12 mouse cellular contexts compared by ENCODE assay signal in genomic region chr12:108395285-108395660, GRCm38 (mm10). TPM values are rescaled to one million over a fixed set of nuclear protein-coding genes. Genes with fewer than 3 reads are reported as not detected.
DNase-seq lines count a peak whose midpoint lies in the region; ATAC-seq lines count a peak whose summit lies in the region.
"Had no signal": no experiment of that assay in that cellular context is flagged by ENCODE, and none has a peak within 500 bp of the region (broad histone marks: within the 10 kb centered on the region; RNA-seq: fewer than 3 reads in every experiment).

No protein-coding gene starts in this region.

- no peaks in the 10 kb centered on the region for H3K36me3 ChIP-seq in forebrain, embryonic 12.5 days (replicated peaks)
- H3K36me3 ChIP-seq in hindbrain, embryonic 15.5 days = no peaks in the 10 kb centered on the region
- no peaks in the 10 kb centered on the region for H3K36me3 ChIP-seq in neural tube, embryonic 13.5 days

- no peak overlapping the region for H3K4me3 ChIP-seq in forebrain, embryonic 12.5 days (replicated peaks)
- H3K4me3 ChIP-seq in hindbrain, embryonic 15.5 days = no peak overlapping the region
- H3K4me3 ChIP-seq in neural tube, embryonic 13.5 days = no peak overlapping the region

- peak; percentile 25 for DNase-seq in lung, postnatal 36 days
- no peak for DNase-seq in lung, postnatal 14 days
- DNase-seq in urinary bladder, adult 2 months (ENCODE audit: low spot score) = no peak
- DNase-seq in frontal cortex, postnatal 14 days (ENCODE audit: low spot score in 2 of 2) = no peak
- no peak for DNase-seq in testis, postnatal 14 days (ENCODE audit: low spot score)
- DNase-seq: heart, adult 18-20 months; heart, postnatal 4 days; lung, adult 18-20 months; thymus, postnatal 36 days had no signal

- no peak overlapping the region for H3K9ac ChIP-seq in forebrain, embryonic 12.5 days
- H3K9ac ChIP-seq in hindbrain, embryonic 15.5 days = no peak overlapping the region
- no peak overlapping the region for H3K9ac ChIP-seq in neural tube, embryonic 13.5 days

- H3K9me3 ChIP-seq in forebrain, embryonic 12.5 days = no peaks in the 10 kb centered on the region
- no peaks in the 10 kb centered on the region for H3K9me3 ChIP-seq in hindbrain, embryonic 15.5 days
- no peaks in the 10 kb centered on the region for H3K9me3 ChIP-seq in neural tube, embryonic 13.5 days

- H3K4me1 ChIP-seq in forebrain, embryonic 12.5 days = peaks cover 46% of the 10 kb centered on the region
- H3K4me1 ChIP-seq in hindbrain, embryonic 15.5 days (replicated peaks) = peaks cover 41% of the 10 kb centered on the region
- peaks cover 40% of the 10 kb centered on the region for H3K4me1 ChIP-seq in neural tube, embryonic 13.5 days (replicated peaks)

- WGBS in forebrain, embryonic 12.5 days = 66% methylated on average over 6 of the region's 6 CpGs
- WGBS in hindbrain, embryonic 15.5 days = 78% methylated on average over 6 of the region's 6 CpGs
- WGBS in neural tube, embryonic 13.5 days = 71% methylated on average over 6 of the region's 6 CpGs

- H3K27ac ChIP-seq in forebrain, embryonic 12.5 days = peak overlapping the region; percentile 92
- peak overlapping the region; percentile 70 for H3K27ac ChIP-seq in hindbrain, embryonic 15.5 days (replicated peaks)
- H3K27ac ChIP-seq in neural tube, embryonic 13.5 days (replicated peaks) = peak overlapping the region; percentile 82

- peak; percentile 9; the same call in 1 of the 2 replicates for ATAC-seq in forebrain, embryonic 12.5 days (ENCODE audit: low FRiP score)
- no peak for ATAC-seq in hindbrain, embryonic 15.5 days (ENCODE audit: low FRiP score, low read depth)
- no peak for ATAC-seq in neural tube, embryonic 13.5 days (ENCODE audit: low read depth)

- H3K27me3 ChIP-seq in forebrain, embryonic 12.5 days = no peaks in the 10 kb centered on the region; the same call in 1 of the 2 replicates
- no peaks in the 10 kb centered on the region for H3K27me3 ChIP-seq in hindbrain, embryonic 15.5 days
- H3K27me3 ChIP-seq in neural tube, embryonic 13.5 days = no peaks in the 10 kb centered on the region

- no peak overlapping the region for H3K4me2 ChIP-seq in forebrain, embryonic 12.5 days
- no peak overlapping the region for H3K4me2 ChIP-seq in hindbrain, embryonic 15.5 days
- H3K4me2 ChIP-seq in neural tube, embryonic 13.5 days = no peak overlapping the region

RNA-seq across cellular contexts. Expression of gene Eml1, which starts 24.5 kb away (rescaled TPM):
- 82.4 and 83.0 TPM in 2 replicates for polyA plus RNA-seq in forebrain, embryonic 12.5 days (2016; fragmentation: Nextera tagmentation; extraction: Ambion mirVana)
- polyA plus RNA-seq in hindbrain, embryonic 15.5 days (2015; fragmentation: Nextera tagmentation; extraction: Ambion mirVana) = 58.2 and 60.4 TPM in 2 replicates
- 91.4 and 94.3 TPM in 2 replicates for polyA plus RNA-seq in neural tube, embryonic 13.5 days (2015; fragmentation: Nextera tagmentation; extraction: Ambion mirVana)
- polyA plus RNA-seq in urinary bladder, adult 2 months (2012; rRNA removed) = 182 and 223 TPM in 2 replicates
